Mouse (Mus musculus): ENCODE measurements around the gene Tlk1. TPM values are rescaled to one million over a fixed set of nuclear protein-coding genes. Genes with fewer than 3 reads are reported as not detected.

Gene Tlk1
- polyA plus RNA-seq (2014; fragmentation: Nextera tagmentation; extraction: Ambion mirVana), result 35.9 and 36.4 TPM in 2 replicates

GRCm38 (mm10) chr2:70825371-70826051 is at the start of gene Tlk1:
Tlk1 (minus strand) TSS chr2:70825728.
- Histone ChIP-seq H3K4me2 (peak within 1 kb of the TSS; percentile 77), H3K4me3 (ENCODE audit: low read depth, low read length) (peak within 1 kb of the TSS; percentile 92), H3K27ac (ENCODE audit: low read depth) (peak within 1 kb of the TSS; percentile 100), H3K36me3 (ENCODE audit: insufficient read depth) (no peaks in the 10 kb centered on the region), H3K4me1 (ENCODE audit: insufficient read depth) (0 out of 2 replicates have a peak, but pooled peaks cover 3% of the 10 kb centered on the region), H3K27me3 (ENCODE audit: insufficient read depth, low read length) (no peaks in the 10 kb centered on the region), H3K9me3 (ENCODE audit: low read depth, low read length) (no peaks in the 10 kb centered on the region), H3K9ac (peak within 1 kb of the TSS; percentile 98)
- WGBS, result under 1% methylated on average over 60 of the region's 118 CpGs
- peak; percentile 91 for DNase-seq
- no peak for TF ChIP-seq CTCF (IDR thresholded peaks at IDR 0.05; ENCODE audit: low read depth)
- peak; percentile 89 for ATAC-seq (ENCODE audit: insufficient read depth)

- TF ChIP-seq CTCF (IDR thresholded peaks at IDR 0.05; ENCODE audit: low read depth), result no peak
- Histone ChIP-seq H3K27ac (ENCODE audit: low read depth) (no peak overlapping the region), H3K9me3 (ENCODE audit: low read depth, low read length) (no peaks in the 10 kb centered on the region), H3K4me3 (ENCODE audit: low read depth, low read length) (no peak overlapping the region), H3K27me3 (ENCODE audit: insufficient read depth, low read length) (no peaks in the 10 kb centered on the region), H3K4me1 (ENCODE audit: insufficient read depth) (no peaks in the 10 kb centered on the region), H3K36me3 (ENCODE audit: insufficient read depth) (no peaks in the 10 kb centered on the region), H3K4me2 (no peak overlapping the region), H3K9ac (no peak overlapping the region)
- 72% methylated on average over 4 of the region's 4 CpGs for WGBS
- no peak for ATAC-seq (ENCODE audit: insufficient read depth)
- DNase-seq, result no peak
Observed at GRCm38 (mm10) chr2:70875129-70875528, 49.6 kb upstream of the Tlk1 start.

GRCm38 (mm10) chr2:70873168-70873567 is 47.6 kb upstream of the Tlk1 start:
- TF ChIP-seq CTCF (IDR thresholded peaks at IDR 0.05; ENCODE audit: low read depth), result no peak
- ATAC-seq (ENCODE audit: insufficient read depth), result no peak
- 65% methylated on average over 5 of the region's 5 CpGs for WGBS

GRCm38 (mm10) chr2:70871466-70872022 is 46.0 kb upstream of the Tlk1 start:
- H3K4me3 ChIP-seq (ENCODE audit: low read depth, low read length), result no peak overlapping the region
- WGBS, result 51% methylated on average over 8 of the region's 8 CpGs
- no peaks in the 10 kb centered on the region for H3K27me3 ChIP-seq (ENCODE audit: insufficient read depth, low read length)
- H3K9ac ChIP-seq, result no peak overlapping the region
- no peak for DNase-seq
- no peak overlapping the region for H3K27ac ChIP-seq (ENCODE audit: low read depth)
- H3K36me3 ChIP-seq (ENCODE audit: insufficient read depth), result no peaks in the 10 kb centered on the region
- no peaks in the 10 kb centered on the region for H3K9me3 ChIP-seq (ENCODE audit: low read depth, low read length)
- ATAC-seq (ENCODE audit: insufficient read depth), result no peak
- H3K4me1 ChIP-seq (ENCODE audit: insufficient read depth), result no peaks in the 10 kb centered on the region
- no peak overlapping the region for H3K4me2 ChIP-seq
- TF ChIP-seq CTCF (IDR thresholded peaks at IDR 0.05; ENCODE audit: low read depth), result no peak

More at GRCm38 (mm10) chr2:70873168-70873567, 47.6 kb upstream of the Tlk1 start:
- Histone ChIP-seq H3K27me3 (ENCODE audit: insufficient read depth, low read length) (no peaks in the 10 kb centered on the region), H3K9ac (no peak overlapping the region), H3K4me1 (ENCODE audit: insufficient read depth) (no peaks in the 10 kb centered on the region), H3K9me3 (ENCODE audit: low read depth, low read length) (no peaks in the 10 kb centered on the region), H3K27ac (ENCODE audit: low read depth) (no peak overlapping the region), H3K4me2 (no peak overlapping the region), H3K4me3 (ENCODE audit: low read depth, low read length) (no peak overlapping the region), H3K36me3 (ENCODE audit: insufficient read depth) (no peaks in the 10 kb centered on the region)
- DNase-seq, result no peak

- H3K9ac ChIP-seq, result no peak overlapping the region
- 49% methylated on average over 6 of the region's 6 CpGs for WGBS
- no peaks in the 10 kb centered on the region for H3K27me3 ChIP-seq (ENCODE audit: insufficient read depth, low read length)
- H3K4me3 ChIP-seq (ENCODE audit: low read depth, low read length), result no peak overlapping the region
- H3K4me1 ChIP-seq (ENCODE audit: insufficient read depth), result no peaks in the 10 kb centered on the region
- TF ChIP-seq CTCF (IDR thresholded peaks at IDR 0.05; ENCODE audit: low read depth), result no peak
- H3K9me3 ChIP-seq (ENCODE audit: low read depth, low read length), result no peaks in the 10 kb centered on the region
- no peaks in the 10 kb centered on the region for H3K36me3 ChIP-seq (ENCODE audit: insufficient read depth)
- no peak for DNase-seq
- H3K27ac ChIP-seq (ENCODE audit: low read depth), result no peak overlapping the region
- no peak for ATAC-seq (ENCODE audit: insufficient read depth)
- no peak overlapping the region for H3K4me2 ChIP-seq
Observed at GRCm38 (mm10) chr2:70870819-70871218, 45.3 kb upstream of the Tlk1 start.

GRCm38 (mm10) chr2:70869116-70869515 is 43.6 kb upstream of the Tlk1 start:
- DNase-seq, result no peak

GRCm38 (mm10) chr2:70867231-70867630 is 41.7 kb upstream of the Tlk1 start:
- Histone ChIP-seq H3K27me3 (ENCODE audit: insufficient read depth, low read length) (no peaks in the 10 kb centered on the region), H3K4me1 (ENCODE audit: insufficient read depth) (no peaks in the 10 kb centered on the region), H3K9me3 (ENCODE audit: low read depth, low read length) (no peaks in the 10 kb centered on the region), H3K4me3 (ENCODE audit: low read depth, low read length) (no peak overlapping the region), H3K36me3 (ENCODE audit: insufficient read depth) (no peaks in the 10 kb centered on the region), H3K9ac (no peak overlapping the region), H3K4me2 (no peak overlapping the region), H3K27ac (ENCODE audit: low read depth) (no peak overlapping the region)
- TF ChIP-seq CTCF (IDR thresholded peaks at IDR 0.05; ENCODE audit: low read depth), result no peak
- no peak for ATAC-seq (ENCODE audit: insufficient read depth)
- no peak for DNase-seq
- 70% methylated on average over 3 of the region's 3 CpGs for WGBS

More at GRCm38 (mm10) chr2:70869116-70869515, 43.6 kb upstream of the Tlk1 start:
- no peaks in the 10 kb centered on the region for H3K27me3 ChIP-seq (ENCODE audit: insufficient read depth, low read length)
- H3K36me3 ChIP-seq (ENCODE audit: insufficient read depth), result no peaks in the 10 kb centered on the region
- ATAC-seq (ENCODE audit: insufficient read depth), result no peak
- no peaks in the 10 kb centered on the region for H3K9me3 ChIP-seq (ENCODE audit: low read depth, low read length)
- no peak overlapping the region for H3K27ac ChIP-seq (ENCODE audit: low read depth)
- no peaks in the 10 kb centered on the region for H3K4me1 ChIP-seq (ENCODE audit: insufficient read depth)
- no peak for TF ChIP-seq CTCF (IDR thresholded peaks at IDR 0.05; ENCODE audit: low read depth)
- no peak overlapping the region for H3K4me3 ChIP-seq (ENCODE audit: low read depth, low read length)
- no peak overlapping the region for H3K9ac ChIP-seq
- WGBS, result 80% methylated on average over 3 of the region's 3 CpGs
- no peak overlapping the region for H3K4me2 ChIP-seq

Data from lung, embryonic 14.5 days (tissue).